Mouse (Mus musculus) limb, embryonic 11.5 days (tissue): ENCODE measurements around the gene Capza1. TPM values are rescaled to one million over a fixed set of nuclear protein-coding genes. Genes with fewer than 3 reads are reported as not detected.
"Not testable (repeated sequence)": the region's sequence is repeated elsewhere in the genome, so short reads cannot be mapped to it uniquely, and the experiment has no call there.

ENCODE experiments used
- ATAC-seq: fragments of 200-750 bp; cut with Nextera tagmentation; 2 replicates; pipeline ENCODE4 v1.8.0; 2017; ENCODE audit warnings: low read depth; ENCODE audit not compliant: insufficient number of reproducible peaks, low FRiP score, low TSS enrichment
- DNase-seq: peaks from one replicate; pipeline ENCODE4 v3.0.0-alpha.2; 2015; ENCODE audit warnings: low spot score
- H3K27ac ChIP-seq: fragments of 300-500 bp; sonication (generic); replicated peaks from 2 replicates; pipeline ENCODE4 v1.5.1; 2014; ENCODE audit warnings: low read depth, mild to moderate bottlenecking, low read length
- H3K27me3 ChIP-seq: fragments of 300-500 bp; sonication (generic); 2 replicates; pipeline ENCODE4 v1.6.1; 2014; ENCODE audit warnings: mild to moderate bottlenecking, low read length, mixed read lengths; ENCODE audit not compliant: control insufficient read depth, insufficient read depth
- H3K36me3 ChIP-seq: fragments of 300-500 bp; sonication (generic); 2 replicates; pipeline ENCODE4 v1.6.1; 2014; ENCODE audit warnings: mild to moderate bottlenecking, low read length, moderate library complexity, mixed read lengths; ENCODE audit not compliant: control insufficient read depth, insufficient read depth
- H3K4me1 ChIP-seq: fragments of 300-500 bp; sonication (generic); 2 replicates; pipeline ENCODE4 v1.6.1; 2014; ENCODE audit warnings: low read length, mixed read lengths; ENCODE audit not compliant: control insufficient read depth, insufficient read depth
- H3K4me2 ChIP-seq: fragments of 300-500 bp; sonication (generic); 2 replicates; pipeline ENCODE4 v1.6.1; 2014; ENCODE audit warnings: low read depth, mild to moderate bottlenecking, moderate library complexity; ENCODE audit not compliant: severe bottlenecking
- H3K4me3 ChIP-seq: fragments of 300-500 bp; sonication (generic); 2 replicates; pipeline ENCODE4 v1.5.1; 2014; ENCODE audit warnings: low read depth, low read length
- H3K9ac ChIP-seq: fragments of 300-500 bp; sonication (generic); 2 replicates; pipeline ENCODE4 v1.6.1; 2014; ENCODE audit warnings: mild to moderate bottlenecking, low read length
- H3K9me3 ChIP-seq: fragments of 300-500 bp; sonication (generic); 2 replicates; pipeline ENCODE4 v1.6.1; 2016; ENCODE audit warnings: low read length; ENCODE audit not compliant: control insufficient read depth
- WGBS: fragments of 180-500 bp; shearing (Covaris S2); extraction: QIAGEN DNeasy Blood & Tissue Kit; methylation state at CpG from one replicate; pipeline ENCODE4 v1.1.7; 2014; 5-methylcytosine and 5-hydroxymethylcytosine counted together
- polyA plus RNA-seq: library from polyadenylated mRNA; unstranded; fragments of >200 nt; fragmentation: Nextera tagmentation; extraction: Ambion mirVana; gene quantifications from 2 replicates; pipeline ENCODE4 v1.2.1, GENCODE M21; 2014

Capza1 gene
- polyA plus RNA-seq, 1 experiment from 2014 or later = 210 TPM

DNA sequence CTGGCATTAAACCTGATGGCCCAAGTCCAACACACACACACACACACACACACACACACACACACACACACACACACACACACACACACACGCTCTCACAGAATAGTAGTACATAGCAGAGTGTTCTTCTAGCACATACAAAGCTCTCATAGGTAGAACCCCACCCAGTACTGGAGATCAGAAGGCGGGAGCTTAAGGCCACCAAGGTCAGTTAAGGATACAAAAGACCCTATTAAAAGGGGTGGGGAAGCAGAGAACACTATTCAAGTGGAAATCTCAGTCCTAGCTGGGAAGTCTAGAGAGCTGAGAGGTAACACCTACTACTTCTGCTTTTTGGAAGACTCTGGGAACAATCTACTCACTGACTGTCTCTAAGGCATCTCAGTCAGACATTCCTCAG is 49.0 kb downstream of the Capza1 start:
- 91% methylated on average over 2 of the region's 2 CpGs for WGBS
- Histone ChIP-seq H3K4me2 (no peak overlapping the region), H3K27ac (no peak overlapping the region), H3K27me3 (no peaks in the 10 kb centered on the region), H3K9ac (no peak overlapping the region), H3K4me3 (no peak overlapping the region), H3K36me3 (no peaks in the 10 kb centered on the region), H3K9me3 (no peaks in the 10 kb centered on the region), H3K4me1 (peaks cover 12% of the 10 kb centered on the region)
- DNase-seq (no peak), ATAC-seq (no peak)

- Histone ChIP-seq H3K4me2 (no peak overlapping the region), H3K4me3 (no peak overlapping the region), H3K9ac (no peak overlapping the region), H3K27me3 (no peaks in the 10 kb centered on the region), H3K4me1 (peaks cover 12% of the 10 kb centered on the region), H3K36me3 (no peaks in the 10 kb centered on the region), H3K9me3 (no peaks in the 10 kb centered on the region), H3K27ac (no peak overlapping the region)
- DNase-seq (no peak), ATAC-seq (no peak)
- WGBS = 100% methylated on average over 1 of the region's 1 CpGs
Observed at GRCm38 (mm10) chr3:104814746-104815145, 49.6 kb downstream of the Capza1 start.

GRCm38 (mm10) chr3:104813227-104813626 is 51.1 kb downstream of the Capza1 start:
- WGBS = 93% methylated on average over 7 of the region's 7 CpGs
- not testable (repeated sequence) for ATAC-seq, H3K4me3 ChIP-seq

DNA sequence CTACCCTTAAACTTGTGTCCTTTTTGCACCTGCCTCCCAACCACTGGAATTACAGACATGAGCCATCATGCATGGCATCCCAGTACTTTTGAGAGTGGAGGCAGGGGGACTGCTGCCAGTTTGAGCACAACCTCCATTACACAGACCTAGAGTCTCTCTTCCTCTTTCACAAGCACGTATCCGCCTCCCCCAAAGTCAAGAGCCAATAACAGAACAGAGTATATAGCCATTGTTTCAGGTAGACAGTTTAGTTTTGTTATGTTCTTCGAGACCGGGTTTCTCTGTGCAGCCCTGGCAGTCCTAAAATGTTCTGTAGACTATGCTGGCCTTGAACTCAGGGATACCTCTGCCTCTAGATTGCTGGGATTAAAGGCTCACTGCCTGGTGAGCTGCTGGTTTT is 52.1 kb downstream of the Capza1 start:
- Histone ChIP-seq H3K4me1 (peaks cover 6% of the 10 kb centered on the region), H3K4me3 (no peak overlapping the region), H3K9ac (no peak overlapping the region), H3K27me3 (no peaks in the 10 kb centered on the region), H3K27ac (no peak overlapping the region), H3K9me3 (no peaks in the 10 kb centered on the region), H3K36me3 (no peaks in the 10 kb centered on the region), H3K4me2 (no peak overlapping the region)
- 89% methylated on average over 4 of the region's 4 CpGs for WGBS
- DNase-seq = no peak
- no peak for ATAC-seq

More at GRCm38 (mm10) chr3:104813227-104813626, 51.1 kb downstream of the Capza1 start:
- H3K9me3 ChIP-seq, DNase-seq, H3K9ac ChIP-seq, H3K27me3 ChIP-seq, H3K4me2 ChIP-seq, H3K36me3 ChIP-seq, H3K4me1 ChIP-seq, H3K27ac ChIP-seq: not testable (repeated sequence)

- H3K9me3 ChIP-seq = no peaks in the 10 kb centered on the region
- no peaks in the 10 kb centered on the region for H3K27me3 ChIP-seq
- H3K4me2 ChIP-seq = no peak overlapping the region
- no peak overlapping the region for H3K9ac ChIP-seq
- 23% methylated on average over 3 of the region's 3 CpGs for WGBS
- H3K4me3 ChIP-seq = no peak overlapping the region
- peaks cover 3% of the 10 kb centered on the region for H3K4me1 ChIP-seq
- ATAC-seq (no peak), DNase-seq (no peak)
- H3K36me3 ChIP-seq = no peaks in the 10 kb centered on the region
- no peak overlapping the region for H3K27ac ChIP-seq
Observed at GRCm38 (mm10) chr3:104811752-104812151, 52.6 kb downstream of the Capza1 start.

GRCm38 (mm10) chr3:104805539-104805938 is 58.8 kb downstream of the Capza1 start:
- Histone ChIP-seq H3K9ac (no peak overlapping the region), H3K4me3 (no peak overlapping the region), H3K27ac (no peak overlapping the region), H3K4me1 (no peaks in the 10 kb centered on the region), H3K9me3 (no peaks in the 10 kb centered on the region), H3K36me3 (peaks cover 12% of the 10 kb centered on the region), H3K4me2 (no peak overlapping the region), H3K27me3 (no peaks in the 10 kb centered on the region)
- ATAC-seq (no peak), DNase-seq (no peak)
- 84% methylated on average over 9 of the region's 9 CpGs for WGBS

DNA sequence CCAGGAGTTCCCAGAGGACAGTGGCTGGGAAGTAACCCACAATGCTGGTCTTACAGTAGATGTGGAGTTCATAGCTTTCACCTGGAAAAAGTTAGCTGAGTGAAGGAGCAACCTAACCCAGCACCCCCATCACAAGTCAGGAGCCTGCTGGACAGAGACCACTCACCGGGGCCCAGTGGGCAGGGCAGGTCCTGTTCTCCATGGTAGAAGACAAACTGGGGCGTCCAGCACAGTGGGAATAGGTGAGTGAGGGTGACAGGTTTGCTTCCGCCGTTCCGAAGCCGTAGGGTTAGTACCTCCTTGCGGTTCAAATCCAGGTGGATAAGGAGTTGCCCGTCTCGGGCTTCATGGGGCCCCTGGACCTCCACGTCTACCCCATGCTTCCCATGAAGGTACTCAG is 60.0 kb downstream of the Capza1 start:
- Histone ChIP-seq H3K4me2 (no peak overlapping the region), H3K27me3 (no peaks in the 10 kb centered on the region), H3K36me3 (peaks cover 19% of the 10 kb centered on the region), H3K27ac (no peak overlapping the region), H3K9me3 (no peaks in the 10 kb centered on the region), H3K9ac (no peak overlapping the region), H3K4me1 (no peaks in the 10 kb centered on the region), H3K4me3 (no peak overlapping the region)
- DNase-seq (no peak), ATAC-seq (no peak)
- WGBS = 90% methylated on average over 10 of the region's 10 CpGs

DNA sequence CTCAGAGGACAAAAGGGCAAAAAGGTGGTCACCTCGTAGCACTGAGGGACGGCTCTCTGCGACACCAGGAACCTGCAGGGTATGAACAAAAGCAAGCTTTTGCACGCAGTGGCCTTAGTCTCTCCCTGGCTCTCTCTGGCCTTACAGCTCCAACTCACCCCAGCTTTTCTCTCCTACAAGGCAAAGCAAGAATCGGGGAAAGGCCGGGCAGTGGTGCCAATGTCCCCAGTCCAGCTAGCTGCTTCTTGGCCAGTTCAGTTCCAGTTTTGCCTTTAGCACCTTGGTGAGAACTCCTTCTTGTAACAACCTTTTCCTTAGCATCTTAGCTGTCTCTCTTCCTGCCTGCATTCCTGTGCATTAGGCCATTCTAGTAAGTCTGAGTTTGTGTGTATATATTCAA is 62.8 kb downstream of the Capza1 start:
- no peak overlapping the region for H3K4me3 ChIP-seq
- WGBS = 89% methylated on average over 6 of the region's 6 CpGs
- H3K27ac ChIP-seq = no peak overlapping the region
- H3K9ac ChIP-seq = no peak overlapping the region
- peaks cover 25% of the 10 kb centered on the region for H3K36me3 ChIP-seq
- H3K4me1 ChIP-seq = no peaks in the 10 kb centered on the region
- no peak overlapping the region for H3K4me2 ChIP-seq
- H3K27me3 ChIP-seq = no peaks in the 10 kb centered on the region
- H3K9me3 ChIP-seq = no peaks in the 10 kb centered on the region
- DNase-seq = no peak
- no peak for ATAC-seq

DNA sequence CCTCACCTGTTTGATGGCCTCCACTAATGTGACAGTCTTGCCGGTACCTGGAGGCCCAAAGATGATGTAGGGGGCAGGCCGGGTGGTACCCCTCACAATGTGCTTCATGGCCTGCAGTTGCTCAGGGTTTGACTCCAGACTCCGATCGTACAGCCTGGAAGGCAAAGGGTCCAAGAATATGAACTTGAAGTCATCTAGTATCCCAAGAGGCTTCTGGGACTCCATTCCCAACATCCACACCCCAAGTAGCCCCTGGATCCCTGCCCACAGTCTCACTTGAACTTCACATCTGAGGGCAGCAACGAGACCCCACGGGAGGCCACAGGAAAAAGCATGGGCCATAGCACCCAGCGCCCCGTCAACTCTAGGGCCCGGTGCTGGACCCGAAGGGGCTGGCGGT is 63.6 kb downstream of the Capza1 start:
- peaks cover 29% of the 10 kb centered on the region for H3K36me3 ChIP-seq
- H3K27me3 ChIP-seq = no peaks in the 10 kb centered on the region
- DNase-seq (no peak), ATAC-seq (no peak)
- H3K9ac ChIP-seq = no peak overlapping the region
- H3K9me3 ChIP-seq = no peaks in the 10 kb centered on the region
- H3K4me3 ChIP-seq = no peak overlapping the region
- 96% methylated on average over 11 of the region's 11 CpGs for WGBS
- H3K4me1 ChIP-seq = peaks cover 5% of the 10 kb centered on the region
- no peak overlapping the region for H3K27ac ChIP-seq
- H3K4me2 ChIP-seq = no peak overlapping the region
